Mouse (Mus musculus) olfactory bulb, adult 2 months (tissue): ENCODE results near the gene Mta1. TPM values are rescaled to one million over a fixed set of nuclear protein-coding genes. Genes with fewer than 3 reads are reported as not detected.

Source experiments
- H3K27ac ChIP-seq: fragments of 200-500 bp; 2 replicates; pipeline ENCODE4 v1.5.1; 2012; ENCODE audit warnings: low read depth, low read length; ENCODE audit not compliant: insufficient read depth
- H3K4me1 ChIP-seq: fragments of 200-500 bp; 2 replicates; pipeline ENCODE4 v1.6.1; 2012; ENCODE audit warnings: low read length; ENCODE audit not compliant: control insufficient read depth, insufficient read depth
- H3K4me3 ChIP-seq: fragments of 200-500 bp; 2 replicates; pipeline ENCODE4 v1.5.1; 2012; ENCODE audit warnings: mild to moderate bottlenecking, low read depth, low read length, moderate library complexity; ENCODE audit not compliant: insufficient read depth
- CTCF ChIP-seq: fragments of 200-500 bp; IDR thresholded peaks from 2 replicates; pipeline ENCODE4 v1.5.1; 2012; ENCODE audit warnings: low read depth, mild to moderate bottlenecking, low read length, moderate library complexity; ENCODE audit not compliant: insufficient read depth
- POLR2A ChIP-seq: fragments of 200-500 bp; IDR thresholded peaks from 2 replicates; pipeline ENCODE4 v1.6.1; 2012; ENCODE audit warnings: mild to moderate bottlenecking, low read depth, low read length, moderate library complexity; ENCODE audit not compliant: insufficient read depth
- WGBS: fragments of 180-500 bp; shearing (Covaris S2); methylation state at CpG from one replicate; pipeline ENCODE4 v1.1.7; 2018; 5-methylcytosine and 5-hydroxymethylcytosine counted together
- polyA plus RNA-seq: library from polyadenylated mRNA; stranded (reverse); fragments of >200 nt; gene quantifications from 2 replicates; pipeline ENCODE4 v1.2.4, GENCODE M21; 2012; ENCODE audit warnings: low replicate concordance; ENCODE audit not compliant: missing spikeins, insufficient read depth, insufficient read length

The Mta1 gene
- polyA plus RNA-seq, 1 experiment, result not detected

GRCm38 (mm10) chr12:113136492-113137020 lies 38.5 kb downstream of the Mta1 start:
- Histone ChIP-seq H3K27ac (no peak overlapping the region), H3K4me3 (no peak overlapping the region), H3K4me1 (peaks cover 33% of the 10 kb centered on the region)
- 77% methylated on average over 17 of the region's 17 CpGs for WGBS
- TF ChIP-seq POLR2A, result no peak
- no peak for TF ChIP-seq CTCF

DNA sequence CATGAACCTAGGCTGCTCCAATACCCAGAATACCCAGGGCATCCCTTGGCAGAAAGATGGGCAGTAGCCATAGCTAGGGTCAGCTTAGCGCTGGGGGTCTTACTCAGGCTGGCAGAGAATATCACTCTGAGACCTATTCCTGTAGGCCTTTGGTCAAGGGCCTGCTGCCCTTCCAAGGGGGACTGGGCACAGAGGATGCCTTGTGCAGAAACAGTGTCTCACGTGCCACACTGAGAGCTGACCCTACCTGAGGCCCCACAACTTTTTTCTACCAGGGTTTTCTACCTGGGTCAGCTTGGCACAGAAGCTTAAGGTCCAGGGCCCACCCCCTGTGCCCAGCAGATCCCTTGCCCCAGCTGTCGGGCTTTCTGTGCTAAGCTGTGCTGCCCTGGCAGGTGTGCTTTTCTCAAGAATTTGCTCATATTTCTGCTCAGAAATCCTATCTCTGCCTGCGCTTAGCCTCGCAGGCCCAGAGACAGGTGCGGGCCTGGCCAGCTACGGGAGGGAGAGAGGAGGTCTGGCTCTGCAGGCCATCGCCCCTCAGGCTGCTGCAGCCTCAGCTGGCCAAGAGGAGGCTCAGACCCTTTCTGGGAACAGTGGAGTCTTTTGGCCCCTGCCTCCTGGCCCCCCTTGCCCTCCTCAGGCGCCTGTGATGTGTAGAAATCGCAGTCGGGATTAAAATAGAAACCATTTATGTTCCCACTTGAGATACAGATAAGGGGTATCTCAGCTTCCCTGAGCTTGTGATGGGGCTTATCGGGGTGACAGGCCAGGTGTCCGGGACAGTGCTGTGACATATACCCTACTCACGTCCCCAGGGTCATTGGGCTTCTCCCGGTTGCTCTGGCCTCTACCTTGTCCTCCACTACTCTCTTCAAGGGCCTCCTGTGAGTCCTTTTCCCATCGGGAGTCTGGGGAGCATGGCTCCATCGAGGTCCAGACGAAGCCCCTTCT lies 39.5 kb downstream of the Mta1 start:
- Histone ChIP-seq H3K4me3 (no peak overlapping the region), H3K27ac (no peak overlapping the region), H3K4me1 (peaks cover 43% of the 10 kb centered on the region)
- TF ChIP-seq POLR2A (no peak), CTCF (no peak)
- 76% methylated on average over 18 of the region's 18 CpGs for WGBS

GRCm38 (mm10) chr12:113138291-113138690 lies 40.2 kb downstream of the Mta1 start:
- Histone ChIP-seq H3K4me1 (peaks cover 51% of the 10 kb centered on the region), H3K27ac (peak overlapping the region; percentile 88; the same call in 1 of the 2 replicates), H3K4me3 (no peak overlapping the region)
- WGBS, result 86% methylated on average over 6 of the region's 6 CpGs
- no peak for TF ChIP-seq POLR2A
- TF ChIP-seq CTCF, result no peak

GRCm38 (mm10) chr12:113138901-113139864 lies 41.1 kb downstream of the Mta1 start:
- Histone ChIP-seq H3K4me1 (peaks cover 57% of the 10 kb centered on the region), H3K27ac (peak overlapping the region; percentile 88), H3K4me3 (peak overlapping the region; percentile 78)
- WGBS, result 36% methylated on average over 11 of the region's 11 CpGs
- TF ChIP-seq POLR2A (no peak), CTCF (no peak)

- Histone ChIP-seq H3K4me1 (peaks cover 65% of the 10 kb centered on the region), H3K4me3 (peak within 1 kb of the TSS; percentile 78), H3K27ac (peak within 1 kb of the TSS; percentile 88)
- WGBS, result under 1% methylated on average over 68 of the region's 68 CpGs
- TF ChIP-seq POLR2A (peak; percentile 63; the same call in 1 of the 2 replicates), CTCF (no peak)
Observed at GRCm38 (mm10) chr12:113139908-113140615, 42.0 kb downstream of the Mta1 start, which contains the start of gene Crip2. TSS of gene Crip2 (plus strand) at chr12:113140236.

DNA sequence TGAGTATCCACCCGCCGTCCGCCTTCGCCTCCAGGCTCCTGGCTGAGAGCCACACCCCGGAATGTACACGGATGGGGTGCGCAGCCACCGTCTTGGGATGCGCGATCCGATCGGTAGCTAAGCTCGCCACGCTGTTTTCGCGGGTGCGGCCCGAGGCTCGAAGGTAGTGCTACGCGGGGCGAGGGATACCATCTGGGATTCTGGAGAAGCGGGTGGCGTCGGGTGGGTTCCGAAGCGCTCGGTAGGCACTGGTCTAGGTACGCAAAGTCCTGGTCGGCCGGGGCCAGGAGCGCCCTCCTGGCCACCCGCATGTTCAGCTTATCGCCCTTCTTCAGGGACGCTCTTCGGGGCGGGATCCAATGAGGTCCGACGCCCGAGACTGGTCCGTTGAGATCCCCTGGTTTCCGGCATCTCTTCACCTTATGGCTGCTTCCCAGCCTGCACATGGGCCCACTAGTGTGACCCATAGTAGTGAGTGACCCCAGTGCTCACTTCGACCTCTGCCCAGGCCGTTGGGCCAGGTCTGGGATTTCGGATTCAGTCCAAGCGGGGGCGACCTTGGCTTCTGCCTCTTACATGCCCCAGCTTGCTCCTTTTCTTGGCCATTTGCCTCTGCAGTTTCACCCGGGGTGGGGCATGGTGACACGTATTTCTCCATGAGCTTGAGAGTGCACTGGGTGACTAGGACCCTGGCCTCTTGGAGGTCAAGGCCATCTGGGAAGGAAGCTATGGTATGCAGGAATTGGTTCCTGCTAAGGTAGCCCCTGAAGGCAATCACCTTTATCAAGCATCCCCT lies 42.7 kb downstream of the Mta1 start:
- Histone ChIP-seq H3K4me3 (peak overlapping the region; percentile 78), H3K27ac (peak overlapping the region; percentile 47), H3K4me1 (peaks cover 66% of the 10 kb centered on the region)
- TF ChIP-seq POLR2A, result no peak
- no peak for TF ChIP-seq CTCF
- 6% methylated on average over 49 of the region's 49 CpGs for WGBS

- TF ChIP-seq POLR2A, result no peak
- peak overlapping the region; percentile 47 for H3K27ac ChIP-seq
- H3K4me1 ChIP-seq, result peaks cover 70% of the 10 kb centered on the region
- peak overlapping the region; percentile 78 for H3K4me3 ChIP-seq
- 36% methylated on average over 8 of the region's 8 CpGs for WGBS
Observed at GRCm38 (mm10) chr12:113141531-113141973, 43.5 kb downstream of the Mta1 start.
